Mouse (Mus musculus) heart, embryonic 13.5 days (tissue): ENCODE measurements at regions not wholly inside any gene's neighbourhood (a gene's known extent, or its start where the extent isn't known, plus 50 kb on each side); places are given as distances from the start of the nearest gene placed in this dataset.

ENCODE experiments used
- ATAC-seq: fragments of 200-750 bp; cut with Nextera tagmentation; 2 replicates; pipeline ENCODE4 v1.8.0; 2017; ENCODE audit warnings: moderate TSS enrichment; ENCODE audit not compliant: insufficient number of reproducible peaks, low FRiP score, low TSS enrichment; ENCODE audit errors: extremely low read depth
- H3K27ac ChIP-seq: fragments of 300-500 bp; sonication (generic); replicated peaks from 2 replicates; pipeline ENCODE4 v1.5.1; 2015; ENCODE audit warnings: moderate library complexity, mild to moderate bottlenecking, inconsistent platforms
- H3K27me3 ChIP-seq: fragments of 300-500 bp; sonication (generic); replicated peaks from 2 replicates; pipeline ENCODE4 v1.6.1; 2015; ENCODE audit warnings: mild to moderate bottlenecking, inconsistent platforms
- H3K36me3 ChIP-seq: fragments of 300-500 bp; sonication (generic); 2 replicates; pipeline ENCODE4 v1.6.1; 2015; ENCODE audit warnings: mild to moderate bottlenecking, inconsistent platforms
- H3K4me1 ChIP-seq: fragments of 300-500 bp; sonication (generic); 2 replicates; pipeline ENCODE4 v1.6.1; 2015; ENCODE audit warnings: inconsistent platforms
- H3K4me2 ChIP-seq: fragments of 300-500 bp; sonication (generic); 2 replicates; pipeline ENCODE4 v1.6.1; 2015; ENCODE audit warnings: inconsistent platforms, mild to moderate bottlenecking, moderate library complexity
- H3K4me3 ChIP-seq: fragments of 300-500 bp; sonication (generic); 2 replicates; pipeline ENCODE4 v1.5.1; 2015; ENCODE audit warnings: moderate library complexity, mild to moderate bottlenecking, inconsistent platforms
- H3K9ac ChIP-seq: fragments of 300-500 bp; sonication (generic); 2 replicates; pipeline ENCODE4 v1.6.1; 2015; ENCODE audit warnings: inconsistent platforms, mild to moderate bottlenecking, moderate library complexity
- H3K9me3 ChIP-seq: fragments of 300-500 bp; sonication (generic); 2 replicates; pipeline ENCODE4 v1.6.1; 2016; ENCODE audit warnings: inconsistent platforms
- WGBS: fragments of 180-500 bp; shearing (Covaris S2); methylation state at CpG from one replicate; pipeline ENCODE4 v1.1.7; 2015; ENCODE audit warnings: mixed read lengths; 5-methylcytosine and 5-hydroxymethylcytosine counted together

DNA sequence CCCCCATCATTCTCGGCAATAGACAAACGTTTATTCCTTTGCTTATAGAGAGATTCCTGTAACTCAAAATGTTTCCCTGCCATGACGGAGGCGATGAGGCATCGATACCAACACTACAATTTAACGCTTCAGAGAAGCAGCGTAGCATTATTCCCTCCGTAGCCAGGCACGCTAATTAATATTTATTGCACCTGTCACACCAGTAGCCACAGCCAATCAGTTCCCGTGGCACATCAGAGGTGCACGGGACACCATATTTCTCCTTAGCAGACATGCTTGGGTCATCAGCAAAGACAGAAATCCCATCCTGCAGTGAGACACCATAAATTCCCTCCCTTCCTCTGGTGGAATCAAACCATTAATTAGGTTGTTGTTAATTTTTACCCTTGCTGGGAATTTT is 399.8 kb upstream of the Tmpo start:
- no peak overlapping the region for H3K4me2 ChIP-seq
- 78% methylated on average over 11 of the region's 11 CpGs for WGBS
- no peak for ATAC-seq

DNA sequence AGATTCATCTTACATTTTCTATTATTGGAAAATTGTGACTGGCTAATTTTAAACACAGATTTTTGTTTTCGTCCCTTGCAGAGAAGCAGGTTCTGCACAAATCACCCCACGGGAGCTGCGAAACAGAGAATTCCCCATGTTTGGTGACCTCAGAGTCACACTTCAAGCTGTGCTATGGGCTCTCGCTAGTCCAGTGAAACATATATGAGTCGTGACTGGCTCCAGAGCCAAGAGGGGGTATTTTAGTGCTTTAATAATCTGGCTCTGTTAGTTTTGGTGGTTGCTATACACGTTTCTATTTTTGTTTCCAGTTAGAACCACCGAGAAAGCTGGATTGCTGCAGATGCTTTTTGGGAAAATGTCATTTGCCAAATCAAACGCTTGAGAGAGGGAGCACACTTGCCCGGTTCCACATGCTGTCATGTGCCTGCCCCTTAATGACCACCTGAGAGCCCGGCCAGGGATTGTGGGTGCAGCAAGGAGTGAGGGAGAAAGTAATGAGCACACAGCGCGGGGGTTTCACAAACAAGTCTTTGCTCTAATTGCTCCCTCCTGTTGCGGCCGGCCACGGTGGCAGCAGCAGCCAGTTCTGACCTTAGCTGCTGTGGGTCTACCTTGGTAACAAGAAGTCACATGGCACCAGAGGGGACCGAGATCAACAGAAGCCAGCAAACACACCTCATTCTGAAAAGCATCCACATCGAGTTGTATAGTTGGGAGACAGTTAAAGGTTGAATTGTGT is 394.4 kb upstream of the Tmpo start:
- Histone ChIP-seq H3K27me3 (no peaks in the 10 kb centered on the region), H3K27ac (no peak overlapping the region), H3K4me1 (peaks cover 6% of the 10 kb centered on the region; the same call in 1 of the 2 replicates), H3K9me3 (no peaks in the 10 kb centered on the region), H3K4me3 (no peak overlapping the region), H3K9ac (no peak overlapping the region), H3K4me2 (no peak overlapping the region), H3K36me3 (no peaks in the 10 kb centered on the region)
- no peak for ATAC-seq
- 64% methylated on average over 17 of the region's 17 CpGs for WGBS

More for the DNA sequence above, 399.8 kb upstream of the Tmpo start:
- Histone ChIP-seq H3K27ac (no peak overlapping the region), H3K4me1 (peaks cover 6% of the 10 kb centered on the region; the same call in 1 of the 2 replicates), H3K36me3 (no peaks in the 10 kb centered on the region), H3K9me3 (no peaks in the 10 kb centered on the region), H3K4me3 (no peak overlapping the region), H3K27me3 (no peaks in the 10 kb centered on the region), H3K9ac (no peak overlapping the region)

GRCm38 (mm10) chr10:91572796-91573195 is 391.7 kb upstream of the Tmpo start:
- no peak overlapping the region for H3K9ac ChIP-seq
- no peak overlapping the region for H3K4me2 ChIP-seq
- no peak overlapping the region for H3K27ac ChIP-seq
- no peaks in the 10 kb centered on the region for H3K4me1 ChIP-seq
- H3K4me3 ChIP-seq: no peak overlapping the region
- no peak for ATAC-seq
- H3K36me3 ChIP-seq: no peaks in the 10 kb centered on the region
- no peaks in the 10 kb centered on the region for H3K27me3 ChIP-seq
- 80% methylated on average over 7 of the region's 7 CpGs for WGBS
- H3K9me3 ChIP-seq: no peaks in the 10 kb centered on the region

- Histone ChIP-seq H3K9me3 (no peaks in the 10 kb centered on the region), H3K36me3 (no peaks in the 10 kb centered on the region), H3K4me3 (no peak overlapping the region), H3K4me1 (no peaks in the 10 kb centered on the region), H3K4me2 (no peak overlapping the region), H3K9ac (no peak overlapping the region), H3K27me3 (no peaks in the 10 kb centered on the region), H3K27ac (no peak overlapping the region)
- 78% methylated on average over 6 of the region's 6 CpGs for WGBS
- no peak for ATAC-seq
Observed at GRCm38 (mm10) chr10:91569046-91569445, 387.9 kb upstream of the Tmpo start.

DNA sequence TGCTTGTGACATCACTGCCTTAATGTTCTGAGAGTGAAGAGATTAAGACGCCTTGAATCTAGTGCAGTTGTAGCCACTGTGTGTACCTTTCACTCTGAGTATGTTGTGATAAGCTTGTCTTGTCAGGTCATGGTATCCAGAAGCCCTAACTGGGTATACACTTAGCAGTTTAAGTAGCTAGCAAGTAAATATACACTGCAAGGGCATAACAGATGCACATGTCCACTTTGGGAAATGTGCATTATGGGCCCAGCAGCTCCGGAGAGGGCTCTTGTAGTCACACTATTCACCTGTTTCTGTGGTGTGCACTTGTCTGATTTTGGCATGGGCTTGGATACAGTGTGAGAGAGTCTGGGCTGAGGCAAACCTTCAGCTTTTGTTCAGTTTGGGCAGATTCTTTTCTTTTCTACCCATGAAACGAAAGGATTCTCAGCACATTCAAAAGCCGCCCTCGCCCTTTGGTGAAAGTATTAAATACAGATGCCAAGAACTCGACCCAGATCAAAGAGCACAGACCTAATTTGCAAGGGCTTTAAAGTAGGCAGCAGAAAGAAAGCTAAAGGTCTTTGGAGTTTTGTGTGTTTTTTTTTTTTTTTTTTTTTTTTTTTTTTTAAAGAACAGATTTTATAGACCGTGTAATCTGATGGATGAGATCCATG is 385.1 kb upstream of the Tmpo start:
- Histone ChIP-seq H3K27ac (no peak overlapping the region), H3K36me3 (no peaks in the 10 kb centered on the region), H3K4me3 (no peak overlapping the region), H3K9ac (no peak overlapping the region), H3K27me3 (no peaks in the 10 kb centered on the region), H3K4me2 (no peak overlapping the region), H3K9me3 (no peaks in the 10 kb centered on the region), H3K4me1 (no peaks in the 10 kb centered on the region)
- WGBS: 76% methylated on average over 7 of the region's 7 CpGs
- ATAC-seq: no peak

GRCm38 (mm10) chr10:91559307-91559706 is 378.2 kb upstream of the Tmpo start:
- ATAC-seq: no peak
- Histone ChIP-seq H3K4me3 (no peak overlapping the region), H3K9ac (no peak overlapping the region), H3K9me3 (no peaks in the 10 kb centered on the region), H3K27ac (no peak overlapping the region), H3K4me1 (no peaks in the 10 kb centered on the region), H3K4me2 (no peak overlapping the region), H3K27me3 (no peaks in the 10 kb centered on the region), H3K36me3 (no peaks in the 10 kb centered on the region)
- 80% methylated on average over 5 of the region's 5 CpGs for WGBS

- Histone ChIP-seq H3K27me3 (peaks cover 43% of the 10 kb centered on the region), H3K4me1 (peaks cover 10% of the 10 kb centered on the region), H3K4me3 (no peak overlapping the region), H3K4me2 (no peak overlapping the region), H3K9me3 (no peaks in the 10 kb centered on the region), H3K27ac (no peak overlapping the region), H3K9ac (no peak overlapping the region), H3K36me3 (no peaks in the 10 kb centered on the region)
- 31% methylated on average over 4 of the region's 4 CpGs for WGBS
- no peak for ATAC-seq
Observed at GRCm38 (mm10) chr10:91548071-91548470, 367.0 kb upstream of the Tmpo start.

GRCm38 (mm10) chr10:91546140-91546539 is 365.0 kb upstream of the Tmpo start:
- H3K27me3 ChIP-seq: peaks cover 47% of the 10 kb centered on the region
- H3K9ac ChIP-seq: no peak overlapping the region
- H3K36me3 ChIP-seq: no peaks in the 10 kb centered on the region
- WGBS: 46% methylated on average over 9 of the region's 9 CpGs
- no peak for ATAC-seq
- H3K4me1 ChIP-seq: peaks cover 10% of the 10 kb centered on the region
- H3K9me3 ChIP-seq: no peaks in the 10 kb centered on the region
- no peak overlapping the region for H3K4me2 ChIP-seq
- no peak overlapping the region for H3K27ac ChIP-seq
- no peak overlapping the region for H3K4me3 ChIP-seq

- no peak overlapping the region for H3K4me3 ChIP-seq
- ATAC-seq: no peak
- no peak overlapping the region for H3K4me2 ChIP-seq
- H3K27me3 ChIP-seq: peaks cover 47% of the 10 kb centered on the region
- WGBS: 66% methylated on average over 3 of the region's 3 CpGs
- H3K27ac ChIP-seq: no peak overlapping the region
- no peak overlapping the region for H3K9ac ChIP-seq
- no peaks in the 10 kb centered on the region for H3K9me3 ChIP-seq
- no peaks in the 10 kb centered on the region for H3K36me3 ChIP-seq
- H3K4me1 ChIP-seq: peaks cover 10% of the 10 kb centered on the region
Observed at GRCm38 (mm10) chr10:91545421-91545820, 364.3 kb upstream of the Tmpo start.

GRCm38 (mm10) chr10:91543167-91543918 is 362.2 kb upstream of the Tmpo start:
- H3K4me1 ChIP-seq: peaks cover 10% of the 10 kb centered on the region

DNA sequence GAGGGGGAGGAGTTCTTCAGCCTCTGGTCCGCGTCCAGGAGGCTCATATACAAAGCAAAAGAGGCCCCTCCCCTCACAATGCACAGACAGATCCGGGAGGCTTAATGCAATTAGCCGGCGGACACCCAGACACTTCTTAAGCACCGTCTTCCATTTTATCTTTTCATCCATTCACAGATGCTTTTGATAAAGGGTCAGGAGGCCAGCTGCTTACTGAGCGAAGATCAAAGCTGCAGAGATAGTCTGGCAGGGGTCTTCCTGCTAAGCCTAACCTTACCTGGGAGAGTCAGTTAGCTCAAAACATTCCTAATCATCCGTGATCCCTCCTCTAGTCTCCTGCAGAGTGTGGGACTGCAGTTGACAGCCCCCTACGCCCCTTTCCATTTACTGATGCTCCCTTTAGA is 361.1 kb upstream of the Tmpo start:
- no peaks in the 10 kb centered on the region for H3K36me3 ChIP-seq
- no peaks in the 10 kb centered on the region for H3K9me3 ChIP-seq
- no peak overlapping the region for H3K27ac ChIP-seq
- ATAC-seq: no peak
- H3K9ac ChIP-seq: no peak overlapping the region
- H3K4me1 ChIP-seq: peaks cover 10% of the 10 kb centered on the region
- whole genome bisulfite sequencing: 10% methylated on average over 9 of the region's 9 CpGs
- no peak overlapping the region for H3K4me2 ChIP-seq
- H3K27me3 ChIP-seq: peaks cover 26% of the 10 kb centered on the region
- H3K4me3 ChIP-seq: no peak overlapping the region

More at GRCm38 (mm10) chr10:91543167-91543918, 362.2 kb upstream of the Tmpo start:
- H3K4me3 ChIP-seq: no peak overlapping the region
- no peak overlapping the region for H3K27ac ChIP-seq
- no peak overlapping the region for H3K9ac ChIP-seq
- no peaks in the 10 kb centered on the region for H3K9me3 ChIP-seq
- H3K4me2 ChIP-seq: no peak overlapping the region
- H3K27me3 ChIP-seq: peaks cover 37% of the 10 kb centered on the region
- no peaks in the 10 kb centered on the region for H3K36me3 ChIP-seq
- no peak for ATAC-seq
- WGBS: 76% methylated on average over 3 of the region's 3 CpGs
